Mouse (Mus musculus) T-helper 1 cell (primary cell): ENCODE results near the gene Mapk3.
"Not testable (repeated sequence)": the region's sequence is repeated elsewhere in the genome, so short reads cannot be mapped to it uniquely, and the experiment has no call there.

Experiments used
- in situ Hi-C: fragments of 300-600 bp; cut with MboI, MseI; formaldehyde crosslinking; loops from one replicate; pipeline ENCODE4 v1.15.1; 2025; ENCODE audit warnings: high pct_unique_total_duplicates

Gene Mapk3

DNA sequence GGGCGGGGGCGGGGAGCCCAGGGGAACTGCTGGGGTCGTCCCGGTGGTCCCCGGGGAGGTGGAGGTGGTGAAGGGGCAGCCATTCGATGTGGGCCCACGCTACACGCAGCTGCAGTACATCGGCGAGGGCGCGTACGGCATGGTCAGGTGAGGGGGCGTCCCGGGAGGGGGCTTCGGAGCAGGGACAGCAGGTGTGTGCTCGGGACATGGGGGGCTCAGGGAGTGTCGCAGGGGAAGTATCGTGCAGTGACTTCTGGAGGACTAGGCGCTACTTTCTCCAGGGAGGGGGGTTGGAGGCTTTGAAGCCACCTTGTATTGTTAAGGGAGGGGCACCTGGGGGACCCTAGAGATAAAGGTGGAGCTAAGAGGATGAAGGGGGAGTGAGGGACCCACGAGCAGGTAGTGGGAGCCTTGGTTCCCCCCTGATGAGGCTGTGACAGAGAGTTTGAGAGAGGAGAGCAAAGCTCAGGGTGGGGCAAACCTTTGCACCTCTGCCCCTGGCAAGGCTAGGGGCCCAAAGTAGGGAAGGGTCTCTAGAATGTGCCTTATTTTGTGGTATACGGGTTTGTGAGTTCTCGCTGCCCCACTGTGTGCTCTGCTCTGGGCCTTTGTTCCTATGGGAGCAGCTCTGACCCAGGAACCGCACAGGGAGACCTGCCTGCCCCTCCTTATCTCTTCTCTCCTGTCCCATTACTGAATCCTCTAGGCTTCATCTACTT, 430 bp downstream of the Mapk3 start:
- in situ Hi-C loops, result loop anchor here (5.0 kb wide), 1 partner anchor 53 kb away; the partner anchor contains the start of gene Coro1a

- in situ Hi-C loops, result no loop called here
Measured at GRCm38 (mm10) chr7:126760391-126760802, 996 bp downstream of the Mapk3 start.

- in situ Hi-C loops, result no loop called here
Measured at GRCm38 (mm10) chr7:126760956-126761355, 1.6 kb downstream of the Mapk3 start.

GRCm38 (mm10) chr7:126761529-126762067, 2.2 kb downstream of the Mapk3 start:
- in situ Hi-C loops, result no loop called here

- in situ Hi-C loops, result no loop called here
Measured at GRCm38 (mm10) chr7:126762471-126763008, 3.1 kb downstream of the Mapk3 start.

- in situ Hi-C loops, result no loop called here
Measured at GRCm38 (mm10) chr7:126765540-126765939, 6.1 kb downstream of the Mapk3 start.

DNA sequence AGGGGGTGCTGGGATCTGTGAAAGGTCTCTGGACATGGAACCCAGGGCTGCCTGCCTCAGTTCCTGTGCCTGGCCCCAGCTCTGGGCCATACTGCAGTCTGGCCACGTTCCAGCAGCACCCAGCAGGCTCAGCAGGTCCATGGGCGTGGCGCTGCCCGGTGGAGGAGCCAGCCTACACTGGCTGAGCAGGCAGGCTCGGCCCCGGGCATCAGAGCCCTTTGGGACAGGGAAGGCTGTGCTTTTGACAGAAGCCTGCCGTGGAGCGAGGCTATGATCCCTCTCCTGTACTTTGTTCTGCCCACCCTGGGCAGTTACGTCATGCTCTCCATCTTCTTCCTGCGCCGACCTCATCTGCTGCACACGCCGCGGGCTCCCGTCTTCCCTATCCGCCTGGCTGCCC, 6.8 kb downstream of the Mapk3 start, which contains the start of gene Gdpd3:
TSS of gene Gdpd3 (plus strand) at position 134 of the 400 bp plus-strand sequence.
- in situ Hi-C loops, result no loop called here

DNA sequence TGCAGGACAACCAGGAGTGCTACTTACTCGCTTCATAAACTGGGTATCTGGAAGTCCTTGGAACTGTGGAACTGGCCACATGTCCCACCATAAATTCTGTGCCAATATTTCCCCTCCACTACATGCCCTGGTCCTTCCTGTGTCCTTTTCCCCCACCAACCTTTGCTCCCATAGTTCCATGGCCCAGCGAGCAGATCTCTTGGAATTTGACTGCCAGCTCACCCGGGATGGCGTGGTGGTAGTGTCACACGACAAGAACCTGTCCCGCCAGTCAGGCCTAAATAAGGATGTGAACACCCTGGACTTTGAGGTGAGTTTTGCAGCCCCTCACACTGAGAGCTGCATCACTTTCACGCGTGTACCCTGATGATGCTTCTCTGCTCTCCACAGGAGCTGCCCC, 7.6 kb downstream of the Mapk3 start:
- in situ Hi-C loops, result no loop called here

- in situ Hi-C loops, result no loop called here
Measured at GRCm38 (mm10) chr7:126770784-126771183, 11.4 kb downstream of the Mapk3 start.

DNA sequence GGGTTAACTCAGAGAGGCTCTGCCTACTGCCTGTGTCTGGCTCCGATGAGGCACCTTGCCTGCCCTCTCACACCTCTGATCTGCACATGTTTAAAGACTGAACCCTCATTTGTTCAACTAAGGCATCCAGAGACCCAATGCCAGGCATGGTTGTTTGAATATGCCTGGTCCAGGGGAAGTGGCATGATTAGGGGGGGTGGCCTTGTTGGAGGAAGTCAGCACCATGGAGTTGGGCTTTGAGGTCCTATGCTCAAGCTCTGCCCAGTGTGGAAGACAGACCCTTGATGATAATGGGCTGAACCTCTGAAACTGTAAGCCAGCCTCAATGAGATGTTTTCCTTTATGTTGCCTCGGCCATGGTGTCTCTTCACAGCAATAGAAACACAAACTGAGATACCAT, 13.9 kb downstream of the Mapk3 start:
- in situ Hi-C loops, result no loop called here

GRCm38 (mm10) chr7:126774463-126774862, 15.1 kb downstream of the Mapk3 start:
- in situ Hi-C loops, result no loop called here

DNA sequence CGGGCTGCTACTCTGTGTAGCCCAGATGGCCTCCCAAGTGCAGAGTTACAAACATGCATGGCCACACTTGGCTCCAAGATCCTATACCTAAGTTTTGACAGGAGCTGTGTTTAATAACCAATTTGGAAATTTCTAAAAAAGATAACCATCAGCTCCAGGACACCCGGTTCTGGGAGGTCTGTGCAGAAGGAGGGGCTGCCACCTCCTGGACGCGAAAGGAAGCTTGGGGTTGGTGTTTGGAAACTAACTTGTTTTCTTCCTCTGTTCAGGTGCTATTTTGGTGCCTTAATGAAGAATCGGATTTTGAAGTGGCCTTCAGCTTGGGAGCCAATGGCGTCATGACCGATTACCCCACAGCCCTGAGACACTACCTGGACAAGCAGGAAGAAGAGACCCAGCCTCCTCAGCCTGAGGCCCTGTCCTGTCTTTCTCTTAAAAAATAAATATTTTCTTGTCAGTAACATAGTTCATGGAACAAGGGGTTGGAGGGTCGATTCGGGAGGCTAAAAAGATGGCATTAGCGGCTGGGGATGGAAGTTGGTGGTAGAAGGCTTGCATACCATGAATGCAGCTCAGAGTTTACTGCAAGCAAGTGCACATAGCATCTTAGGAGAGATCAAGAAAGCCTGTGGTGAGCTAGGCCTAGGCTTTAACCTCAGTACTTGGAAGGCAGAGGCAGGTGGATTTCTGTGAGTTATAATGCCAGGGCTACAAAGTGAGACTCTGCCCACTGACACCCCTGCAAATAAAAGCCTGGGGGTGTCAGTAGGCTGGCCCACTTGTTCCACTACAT, 16.0 kb downstream of the Mapk3 start:
- in situ Hi-C loops, result no loop called here

GRCm38 (mm10) chr7:126775978-126776234, 16.5 kb downstream of the Mapk3 start:
- in situ Hi-C loops, result no loop called here

GRCm38 (mm10) chr7:126776598-126777057, 17.2 kb downstream of the Mapk3 start, which contains the start of gene Ypel3:
TSS of gene Ypel3 (plus strand) at chr7:126776955.
- in situ Hi-C loops, result no loop called here

- in situ Hi-C loops, result no loop called here
Measured at GRCm38 (mm10) chr7:126777476-126777875, 18.1 kb downstream of the Mapk3 start.

DNA sequence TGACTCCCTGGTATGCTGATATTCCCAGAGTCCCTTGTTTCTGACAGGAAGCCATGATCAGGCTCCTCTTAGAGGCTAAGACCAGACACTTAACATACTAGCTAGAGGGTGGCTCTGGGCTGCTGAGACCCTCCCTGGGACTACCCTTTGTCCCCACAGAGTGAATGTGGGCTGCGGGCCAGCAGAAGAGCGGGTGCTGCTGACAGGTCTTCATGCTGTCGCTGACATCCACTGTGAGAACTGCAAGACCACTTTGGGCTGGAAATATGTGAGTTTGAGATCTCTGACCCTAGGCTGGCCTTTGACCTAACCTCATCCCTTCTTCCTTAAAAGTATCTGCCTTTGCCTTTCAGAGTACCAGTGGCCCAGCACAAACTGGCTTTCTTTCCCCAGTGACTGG, 18.7 kb downstream of the Mapk3 start:
- in situ Hi-C loops, result no loop called here

- in situ Hi-C loops, result not testable (repeated sequence)
Measured at GRCm38 (mm10) chr7:126779101-126779500, 19.7 kb downstream of the Mapk3 start.

- in situ Hi-C loops, result no loop called here
Measured at GRCm38 (mm10) chr7:126779983-126780970, 20.9 kb downstream of the Mapk3 start.

GRCm38 (mm10) chr7:126780971-126781635, 21.7 kb downstream of the Mapk3 start, which contains the start of gene Tbx6:
TSS of gene Tbx6 (plus strand) at chr7:126781483.
- in situ Hi-C loops, result no loop called here

DNA sequence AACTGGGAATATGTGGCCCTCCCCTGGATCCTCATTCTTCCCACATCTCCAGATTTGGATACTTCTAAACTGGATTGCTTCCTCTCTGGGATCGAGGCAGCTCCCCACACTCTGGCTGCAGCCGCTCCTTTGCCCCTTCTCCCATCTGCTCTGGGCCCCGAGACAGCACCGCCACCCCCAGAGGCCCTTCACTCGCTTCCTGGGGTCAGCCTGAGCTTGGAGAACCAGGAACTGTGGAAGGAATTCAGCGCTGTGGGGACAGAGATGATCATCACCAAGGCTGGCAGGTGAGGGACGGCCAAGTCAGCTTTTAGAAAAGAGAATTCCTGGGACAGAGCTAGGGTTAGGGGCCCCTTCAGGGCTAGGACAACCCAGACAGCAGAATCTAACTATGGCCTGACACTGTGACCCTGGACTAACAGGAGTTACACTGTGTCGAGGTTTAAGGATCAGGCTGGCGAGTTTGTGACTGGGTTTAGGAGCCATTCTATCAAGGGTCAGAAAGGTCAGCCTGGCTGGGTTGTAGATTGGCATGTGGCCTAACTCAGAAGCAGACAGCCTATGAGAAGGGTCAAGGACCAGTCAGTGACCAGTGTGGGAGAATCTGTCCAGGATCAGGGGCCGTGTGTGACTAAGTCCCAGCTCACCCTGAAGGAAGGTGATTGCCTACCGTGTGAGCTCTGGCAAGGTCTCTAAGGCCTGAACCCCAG, 22.4 kb downstream of the Mapk3 start:
- in situ Hi-C loops, result no loop called here
